Mouse (Mus musculus): Measurements from ENCODE around the gene Rnf41.

GRCm38 (mm10) chr10:128411211-128412054, at the start of gene Rnf41, which contains the start of gene Nabp2:
- TF ChIP-seq CTCF (IDR thresholded peaks at IDR 0.05; ENCODE audit: low read depth) = no peak
- no peak for TF ChIP-seq EP300 (IDR thresholded peaks at IDR 0.05; ENCODE audit: low read depth)
